Mouse (Mus musculus) cerebral cortex, adult 2 months (tissue): ENCODE measurements around the gene Akr1a1.

Experiments
- WGBS: fragments of 180-500 bp; shearing (Covaris S2); methylation state at CpG from one replicate; pipeline ENCODE4 v1.1.7; 2018; 5-methylcytosine and 5-hydroxymethylcytosine counted together

Gene Akr1a1

DNA sequence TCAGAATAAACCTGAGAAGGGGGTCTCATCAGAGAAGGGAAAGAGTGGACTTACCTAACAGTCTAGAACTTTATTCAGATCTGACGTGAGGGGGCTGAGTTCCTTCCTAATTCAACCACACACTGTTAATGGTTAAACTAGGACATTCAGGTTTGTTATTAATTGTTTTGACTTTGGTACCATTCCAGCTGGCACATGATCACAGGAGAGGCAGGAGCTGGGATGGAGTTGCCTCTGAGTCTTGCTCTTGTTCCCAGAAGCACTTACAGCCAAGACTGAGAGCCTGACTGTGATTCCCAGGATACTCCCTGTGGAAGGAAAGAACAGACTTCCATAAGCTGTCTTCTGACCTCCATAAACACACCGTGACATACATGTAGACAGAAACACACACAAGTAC, 8.0 kb upstream of the Akr1a1 start:
- 43% methylated on average over 2 of the region's 2 CpGs for WGBS

DNA sequence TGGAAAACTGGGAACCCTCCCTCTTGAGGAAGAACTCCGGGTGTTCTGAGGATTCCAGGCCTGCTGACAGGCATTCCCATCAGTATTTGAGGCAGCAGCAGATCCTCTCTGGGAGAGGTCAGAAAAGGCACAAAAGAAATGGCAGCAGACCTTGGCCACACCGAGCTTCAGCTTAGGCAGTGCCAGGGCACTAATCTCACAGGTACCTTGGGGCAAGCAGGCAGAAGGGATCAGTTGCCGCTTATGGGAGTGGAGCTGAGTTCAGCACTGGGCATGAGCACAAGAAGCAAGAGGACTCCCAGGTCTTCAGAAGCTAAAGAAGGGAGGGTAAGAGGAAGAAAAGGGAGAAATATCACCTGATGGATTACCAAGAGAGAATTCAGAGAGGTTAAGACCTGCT, 6.5 kb upstream of the Akr1a1 start:
- 67% methylated on average over 3 of the region's 3 CpGs for WGBS

DNA sequence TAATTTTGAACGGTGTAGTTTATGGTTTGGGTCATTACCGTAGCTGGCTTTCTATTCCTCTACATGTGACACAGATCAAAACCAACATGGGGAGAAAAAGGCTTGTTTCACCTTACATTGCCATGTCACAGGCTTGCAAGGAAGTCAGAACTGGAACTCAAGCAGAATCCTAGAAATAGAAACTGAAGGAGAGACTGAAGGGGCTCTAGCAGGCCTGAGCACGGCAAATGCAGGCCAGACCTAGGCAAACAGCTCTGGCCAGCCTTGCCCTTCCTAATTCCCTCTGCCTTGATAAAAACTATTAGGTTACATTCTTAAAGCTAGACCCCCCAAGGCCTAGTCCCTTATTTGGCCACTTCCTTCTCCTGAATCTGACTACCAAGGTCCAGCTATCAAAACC, 4.2 kb upstream of the Akr1a1 start:
- 84% methylated on average over 3 of the region's 3 CpGs for WGBS

DNA sequence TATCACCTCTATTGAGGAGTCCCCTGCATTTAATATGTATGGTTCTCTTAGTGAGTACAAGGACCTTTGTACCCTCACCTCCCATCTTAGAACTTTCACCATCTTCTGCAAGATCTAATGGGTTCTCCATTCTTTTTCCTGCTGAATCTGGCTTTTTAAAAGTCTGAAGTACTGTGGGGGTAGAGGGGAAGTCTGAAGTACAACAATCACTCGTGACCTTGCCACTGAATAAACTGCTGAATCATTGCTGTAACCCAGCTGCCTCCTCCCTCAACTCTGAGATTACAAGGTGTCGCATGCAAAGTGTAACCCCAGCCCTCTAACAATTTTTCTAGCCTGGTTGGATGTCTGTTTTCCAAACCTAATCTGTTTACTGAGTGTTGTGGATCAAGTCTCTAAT, 3.6 kb upstream of the Akr1a1 start:
- 64% methylated on average over 2 of the region's 2 CpGs for WGBS

DNA sequence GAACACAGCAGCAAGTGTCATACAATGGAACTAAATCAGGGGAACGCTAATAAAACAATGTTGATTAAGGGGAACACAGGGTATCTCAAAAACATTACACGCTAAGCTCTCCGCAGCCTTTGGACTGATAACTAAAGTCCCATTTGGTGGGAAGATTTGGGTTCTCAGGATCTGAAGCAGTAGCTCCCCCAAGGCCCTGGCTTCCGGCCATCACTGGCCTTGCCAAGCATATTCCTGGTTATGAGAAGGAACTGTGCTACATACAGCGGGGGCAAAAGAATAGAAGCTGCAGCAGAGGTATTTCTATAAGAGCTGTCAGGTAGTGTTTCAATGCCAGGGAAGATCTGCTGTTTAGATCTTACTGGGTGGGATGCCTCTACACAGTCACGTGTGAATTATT, 1.7 kb upstream of the Akr1a1 start:
- WGBS = 86% methylated on average over 6 of the region's 6 CpGs

DNA sequence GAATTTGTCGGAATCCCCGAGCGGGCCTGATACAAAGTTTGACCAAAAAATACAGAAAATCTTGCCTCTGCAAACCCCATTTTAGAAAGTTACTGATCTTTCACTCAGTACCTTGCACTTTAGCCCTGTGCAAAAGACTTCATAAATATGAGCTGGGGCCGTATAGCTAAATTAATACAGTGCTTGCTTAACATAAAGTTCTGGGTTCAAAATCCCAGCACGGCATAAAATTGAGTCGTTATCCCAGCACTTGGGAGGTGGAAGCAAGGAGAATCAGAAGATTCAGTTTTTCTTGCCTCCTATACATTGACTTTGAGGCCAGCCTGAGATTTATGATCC, 286 bp upstream of the Akr1a1 start:
- 7% methylated on average over 6 of the region's 6 CpGs for WGBS

DNA sequence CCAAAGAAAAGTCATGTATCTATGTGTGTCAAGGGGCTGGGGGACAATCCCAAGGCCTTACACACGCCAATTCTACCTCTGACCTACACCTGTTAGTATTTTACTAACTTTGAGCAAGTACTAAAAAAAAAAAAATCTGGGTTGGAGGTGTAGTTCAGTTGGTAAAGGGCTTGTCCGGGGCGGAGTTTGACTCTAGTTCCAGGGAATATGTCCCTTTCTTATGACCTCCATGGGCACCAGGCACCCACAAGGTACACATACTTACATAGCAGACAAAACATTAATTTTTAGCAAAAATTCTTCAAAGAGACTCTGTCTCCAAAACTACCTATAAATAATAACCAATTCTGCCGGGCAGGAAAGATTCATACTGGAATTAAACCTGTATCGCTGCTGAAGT, 1.1 kb downstream of the Akr1a1 start:
- WGBS = 37% methylated on average over 5 of the region's 5 CpGs

DNA sequence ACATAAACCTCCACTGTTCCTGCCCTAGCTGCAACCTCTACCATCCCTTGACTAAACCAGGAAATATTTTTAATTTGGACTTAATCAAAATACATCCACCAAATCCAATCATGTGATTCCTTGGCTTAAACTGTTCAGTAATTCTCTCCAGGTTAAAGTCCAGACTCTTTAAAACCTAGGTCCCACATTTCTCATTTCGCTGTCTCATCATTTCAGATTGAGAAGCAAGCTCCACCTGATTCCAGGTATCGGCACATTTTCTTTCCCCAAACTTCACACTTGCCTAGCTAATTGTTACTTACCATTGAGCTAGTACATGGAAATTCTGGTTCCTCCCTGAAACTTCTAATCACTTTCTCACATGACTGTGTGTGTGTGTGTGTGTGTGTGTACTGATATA, 2.1 kb downstream of the Akr1a1 start:
- WGBS = 91% methylated on average over 2 of the region's 2 CpGs

DNA sequence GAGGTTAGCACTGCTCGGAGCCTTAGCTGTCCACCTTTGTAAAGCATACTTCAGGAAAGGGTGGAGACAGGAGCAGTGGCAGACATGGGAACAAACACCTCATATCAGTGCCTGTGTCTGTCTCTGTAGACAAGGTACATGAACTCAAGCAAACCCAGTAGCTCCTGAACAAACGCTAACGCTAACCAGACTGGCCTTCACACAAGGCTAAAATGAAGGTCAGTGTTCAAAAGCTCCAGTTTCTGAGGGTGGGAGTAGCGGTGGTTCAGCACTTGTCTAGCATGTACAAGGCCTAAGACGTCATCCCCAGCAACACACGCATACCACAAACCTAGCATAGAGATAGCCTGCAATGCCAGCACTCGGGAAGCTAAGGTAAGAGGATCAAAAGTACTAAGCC, 5.9 kb downstream of the Akr1a1 start:
- 74% methylated on average over 7 of the region's 7 CpGs for WGBS

DNA sequence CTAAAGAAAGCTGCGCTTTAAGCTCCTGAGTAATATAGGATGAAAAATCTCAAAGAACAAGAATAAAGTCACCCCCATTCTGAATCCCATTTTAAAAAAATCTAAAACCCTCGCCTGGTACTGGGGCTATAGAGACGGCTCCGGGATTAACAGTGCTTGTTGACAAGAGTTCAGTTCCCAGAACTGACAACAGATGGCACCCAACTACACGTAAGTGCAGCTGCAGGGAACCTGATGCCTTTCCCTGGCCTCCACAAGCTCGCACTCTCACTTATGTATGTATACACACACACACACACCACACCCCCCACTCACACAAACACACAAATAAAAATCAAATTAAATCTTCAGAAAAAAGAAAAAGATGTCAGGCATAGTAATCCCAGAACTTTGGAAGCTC, 7.2 kb downstream of the Akr1a1 start:
- 25% methylated on average over 6 of the region's 6 CpGs for WGBS

DNA sequence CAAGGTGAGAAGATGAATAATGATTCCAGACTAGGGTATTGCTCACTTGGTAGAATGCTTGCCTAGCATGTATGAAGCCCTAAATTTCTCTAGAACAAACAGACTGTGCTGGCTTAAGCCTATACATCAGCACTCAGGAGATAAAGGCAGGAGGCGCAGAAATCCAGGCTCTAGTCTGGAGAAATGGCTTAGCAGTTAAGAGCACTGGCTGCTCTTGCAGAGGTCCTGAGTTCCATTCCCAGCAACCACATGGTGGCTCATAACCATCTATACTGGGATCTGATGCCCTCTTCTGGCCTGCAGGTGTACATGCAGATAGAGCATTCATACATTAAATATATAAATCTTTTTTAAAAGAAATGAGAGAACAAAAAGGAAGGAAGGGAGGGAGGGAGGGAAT, 9.4 kb downstream of the Akr1a1 start:
- WGBS = 96% methylated on average over 1 of the region's 1 CpGs

DNA sequence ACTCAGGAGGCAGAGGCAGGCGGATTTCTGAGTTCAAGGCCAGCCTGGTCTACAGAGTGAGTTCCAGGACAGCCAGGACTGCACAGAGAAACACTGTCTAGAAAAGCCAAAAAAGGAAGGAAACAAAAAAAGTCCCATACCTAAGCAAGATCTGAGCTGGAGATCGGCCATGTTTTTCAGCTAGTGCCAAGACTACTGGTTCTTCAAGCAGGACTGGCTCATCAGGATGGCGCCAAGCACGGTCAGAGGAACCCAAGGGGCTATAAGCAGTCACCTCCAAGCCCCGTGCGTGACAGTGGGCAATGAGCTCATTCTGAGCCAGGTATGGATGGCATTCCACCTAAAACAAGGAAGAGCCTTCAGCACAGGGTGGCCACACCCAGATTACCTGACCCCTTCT, 12.7 kb downstream of the Akr1a1 start:
- 86% methylated on average over 6 of the region's 6 CpGs for WGBS

DNA sequence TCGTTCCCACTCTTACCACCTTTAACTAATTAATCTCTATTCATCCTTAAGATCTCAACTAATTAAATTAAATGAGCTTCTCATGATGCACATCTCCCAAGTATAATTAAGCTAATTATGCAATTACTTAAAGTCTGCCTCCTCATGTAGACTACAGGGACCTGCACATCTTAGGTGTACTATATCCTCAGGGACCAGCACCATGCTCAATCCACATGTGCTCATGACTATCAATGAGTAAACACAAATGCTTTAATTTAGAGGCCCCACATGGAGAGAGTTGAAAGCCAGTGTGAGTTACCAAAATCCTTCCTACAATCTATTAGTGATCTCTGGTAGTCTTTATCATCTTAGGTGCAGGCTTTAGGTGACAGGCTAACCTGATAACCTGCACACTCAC, 16.3 kb downstream of the Akr1a1 start:
- 30% methylated on average over 1 of the region's 1 CpGs for WGBS

DNA sequence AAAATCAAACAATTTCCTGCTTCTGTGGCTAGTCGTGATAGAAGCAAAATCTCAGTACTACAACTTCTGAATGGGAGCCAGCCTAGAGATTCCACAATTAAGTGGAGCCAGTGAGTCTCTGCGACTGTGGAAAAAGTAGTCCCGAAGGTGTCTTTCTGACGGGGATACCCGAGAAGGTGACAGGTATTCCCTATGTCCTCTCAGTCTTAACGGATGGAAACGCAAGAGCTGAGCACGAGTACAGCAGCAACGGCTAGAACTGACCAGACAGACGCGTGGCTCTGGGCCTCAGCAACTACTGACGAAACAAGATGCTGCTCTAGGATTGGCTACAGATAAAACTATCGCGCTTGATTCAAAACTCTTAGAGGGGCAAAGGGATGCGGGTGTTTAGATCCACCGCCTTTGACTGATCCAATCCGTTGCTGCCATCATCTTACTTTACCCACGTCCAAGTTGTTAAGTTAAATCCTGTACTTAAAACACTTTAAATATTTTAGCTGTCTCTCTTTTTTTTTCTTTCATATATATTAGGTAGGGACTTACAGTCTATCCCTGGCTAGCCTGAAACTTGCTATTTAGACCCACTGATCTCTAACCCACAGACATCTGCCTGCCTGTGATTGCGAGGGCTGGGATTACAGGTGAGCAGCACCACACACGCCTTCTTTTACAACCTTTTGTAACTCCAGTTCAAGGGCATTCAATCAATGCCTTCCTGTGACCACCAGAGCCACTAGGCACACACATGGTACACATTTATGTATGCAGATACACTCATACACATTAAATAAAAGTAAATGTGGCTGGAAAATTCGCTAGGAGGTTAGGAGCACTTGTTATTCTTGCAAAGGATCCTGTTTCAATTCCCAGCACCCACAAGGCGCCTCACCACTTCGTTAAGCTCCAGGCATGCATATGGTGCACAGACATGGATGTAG, 23.5 kb downstream of the Akr1a1 start, which contains the start of gene Nasp:
Gene Nasp (minus strand): TSS at position 220 of the 941 bp plus-strand sequence.
- WGBS = 8% methylated on average over 23 of the region's 23 CpGs

DNA sequence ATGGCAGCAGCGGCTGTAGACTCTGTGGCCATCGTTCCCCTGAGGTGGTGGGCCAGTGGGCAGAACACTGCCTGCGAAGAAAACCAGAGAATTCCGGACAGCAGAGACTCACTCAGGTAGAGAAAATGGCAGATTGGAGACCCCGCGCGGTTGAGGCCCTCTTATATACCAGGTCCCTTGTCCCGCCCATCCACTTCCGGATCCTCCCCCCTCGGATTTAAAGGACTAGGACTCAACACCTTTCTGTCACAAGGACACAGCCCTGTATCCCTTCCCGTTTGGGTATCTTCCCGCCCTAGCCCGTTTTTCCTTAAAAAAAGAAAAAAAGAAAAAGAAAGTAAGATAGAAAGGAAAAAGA, 24.1 kb downstream of the Akr1a1 start:
- WGBS = under 1% methylated on average over 13 of the region's 13 CpGs

DNA sequence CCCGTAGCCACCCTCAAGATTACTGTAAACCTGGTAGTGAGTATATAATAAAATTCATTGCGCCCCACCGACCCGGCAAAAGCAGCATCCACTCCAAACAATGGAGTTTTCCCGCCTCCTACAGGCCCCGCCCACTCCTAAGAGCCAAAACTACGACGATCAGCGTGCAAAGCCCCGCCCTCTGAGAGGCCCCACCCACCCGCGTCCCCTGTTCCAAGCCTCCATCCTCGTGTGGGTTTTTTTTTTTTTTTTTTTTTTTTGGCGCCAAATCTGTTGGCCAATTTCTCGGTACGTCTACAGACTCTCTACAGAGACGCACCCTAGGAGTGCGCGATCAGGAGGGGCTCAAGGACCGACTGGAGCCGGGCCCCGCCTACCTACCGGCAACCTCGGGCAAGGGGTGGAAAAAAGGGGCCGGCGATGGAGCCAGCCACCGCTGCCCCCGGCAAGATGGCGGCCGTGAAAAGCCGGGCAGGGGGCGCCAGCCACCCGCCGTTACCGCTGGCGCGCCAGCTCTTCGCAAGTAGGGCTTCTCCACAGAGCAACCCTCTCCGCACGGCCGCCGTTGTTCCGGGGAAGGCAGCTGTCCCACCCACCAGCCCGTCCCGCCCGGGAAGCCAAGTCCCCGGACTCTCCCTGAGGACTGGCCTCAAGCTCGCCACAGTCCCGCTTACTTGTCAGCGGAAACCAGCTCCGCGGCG, 24.7 kb downstream of the Akr1a1 start:
- under 1% methylated on average over 48 of the region's 53 CpGs for WGBS

DNA sequence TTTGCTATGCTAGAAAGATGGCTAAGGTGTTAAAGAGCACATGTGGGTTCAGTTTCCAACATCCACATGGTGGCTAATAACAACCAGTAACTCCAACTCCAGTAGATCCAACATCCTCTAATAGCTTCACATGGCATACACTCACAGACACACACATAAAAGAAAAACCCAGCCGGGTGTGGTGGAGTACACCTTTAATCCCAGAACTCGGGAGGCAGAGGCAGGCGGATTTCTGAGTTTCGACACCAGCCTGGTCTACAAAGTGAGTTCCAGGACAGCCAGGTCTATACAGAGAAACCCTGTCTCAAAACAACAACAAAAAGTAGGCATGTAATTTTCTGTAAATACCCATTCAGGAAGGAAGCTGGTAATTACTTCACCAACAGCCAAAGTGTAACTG, 26.6 kb downstream of the Akr1a1 start:
- 94% methylated on average over 4 of the region's 4 CpGs for WGBS

DNA sequence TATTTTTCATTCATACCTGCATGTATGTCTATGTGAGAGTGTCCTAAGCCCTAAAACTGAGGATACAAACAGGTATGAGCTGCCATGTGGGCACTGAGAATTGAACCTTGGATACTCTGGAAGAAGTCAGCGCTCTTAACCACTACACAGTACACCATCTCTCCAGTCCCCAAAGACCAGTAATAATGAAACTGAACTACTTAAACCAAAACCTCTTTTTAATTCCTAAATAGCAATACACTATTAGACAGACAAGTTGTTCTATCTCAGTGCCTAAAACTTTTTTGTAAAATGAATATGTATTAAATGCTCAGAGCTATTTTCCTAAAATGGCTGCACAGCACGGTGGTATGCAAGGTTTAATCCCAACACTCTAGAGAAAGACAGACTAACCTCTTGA, 36.2 kb downstream of the Akr1a1 start:
- 95% methylated on average over 2 of the region's 2 CpGs for WGBS

DNA sequence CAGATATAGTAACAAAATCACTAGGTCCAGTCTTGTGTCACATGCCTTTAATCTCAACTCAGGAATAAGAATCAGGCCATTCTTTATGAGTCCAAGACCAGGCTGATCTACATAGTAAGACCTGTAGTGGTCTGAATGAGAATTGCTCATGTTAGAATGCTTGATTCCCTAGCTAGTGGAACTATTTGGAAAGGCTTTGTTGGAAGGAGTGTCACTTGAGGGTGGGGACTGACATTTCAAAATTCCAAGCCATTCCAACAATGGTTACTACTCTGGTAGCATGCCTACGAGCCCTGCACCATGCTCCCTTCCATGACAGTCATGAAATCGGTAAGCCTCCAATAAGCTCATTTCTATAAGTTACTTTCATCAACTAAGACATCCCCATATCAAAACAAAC, 38.9 kb downstream of the Akr1a1 start:
- 99% methylated on average over 2 of the region's 2 CpGs for WGBS

DNA sequence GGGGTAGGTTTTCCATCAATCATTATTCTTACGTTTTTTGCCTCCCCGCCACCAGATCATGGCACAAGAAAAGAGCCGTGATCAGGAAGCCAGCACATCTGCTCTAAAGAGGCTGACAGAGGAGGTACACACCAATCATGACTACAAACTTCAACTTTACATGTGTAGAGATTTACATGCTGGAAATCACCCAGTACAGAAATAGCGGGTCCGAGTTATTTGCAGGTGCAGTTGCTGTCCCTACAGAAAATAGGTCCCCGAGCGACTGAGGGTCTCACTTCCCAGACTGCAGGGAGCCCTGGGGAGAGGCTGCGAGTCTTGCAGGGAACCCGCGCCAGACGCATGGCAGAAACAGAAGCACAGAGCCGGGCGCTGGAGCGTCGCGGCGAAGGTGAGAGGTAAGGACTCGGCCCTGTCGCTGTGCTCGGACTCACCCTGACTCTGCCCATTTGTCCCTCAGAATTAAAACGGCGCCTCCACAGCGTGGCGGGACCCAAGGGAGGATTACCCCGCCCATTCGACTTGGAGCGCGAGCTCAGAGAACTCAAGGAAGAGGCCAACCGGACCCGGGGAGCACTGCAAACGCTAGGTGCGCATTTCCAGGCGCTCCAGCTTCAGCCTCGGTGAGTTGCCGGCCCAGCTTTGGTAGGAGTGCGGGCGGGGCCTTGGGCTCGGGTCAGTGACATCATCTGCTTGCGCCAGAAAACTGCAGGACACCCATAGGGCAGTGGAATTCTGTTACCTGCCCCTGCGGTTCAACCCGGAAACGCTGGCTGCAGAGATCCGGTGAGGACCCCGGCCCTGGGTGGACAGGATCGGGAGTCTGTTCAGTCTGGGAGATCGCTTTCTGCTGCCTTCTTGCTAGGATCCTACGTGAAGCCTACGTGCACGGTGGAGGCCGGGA, 54.2 kb downstream of the Akr1a1 start:
- under 1% methylated on average over 50 of the region's 50 CpGs for WGBS

DNA sequence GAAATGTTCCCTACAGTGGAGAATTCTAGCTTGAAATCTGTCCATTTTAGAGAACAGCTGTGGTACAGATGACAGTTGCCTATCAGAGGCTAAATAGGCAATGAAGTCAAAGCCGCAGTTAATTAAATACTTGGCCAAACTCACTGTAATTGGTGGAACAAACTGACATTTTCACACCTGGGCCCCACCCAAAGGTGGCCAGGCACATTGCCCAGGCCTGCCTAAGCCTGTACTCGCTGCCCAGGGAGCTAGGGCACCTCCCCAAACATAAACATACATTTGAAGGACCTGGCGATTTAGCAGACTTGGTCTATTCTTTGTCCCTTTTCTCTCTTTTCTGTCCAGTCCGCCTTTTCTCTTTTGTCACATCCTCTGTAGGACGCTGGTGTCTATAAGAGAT, 55.1 kb downstream of the Akr1a1 start, which contains the start of gene Ccdc17:
Gene Ccdc17 (plus strand): TSS at position 276 of the 400 bp plus-strand sequence.
- WGBS = 19% methylated on average over 5 of the region's 5 CpGs

DNA sequence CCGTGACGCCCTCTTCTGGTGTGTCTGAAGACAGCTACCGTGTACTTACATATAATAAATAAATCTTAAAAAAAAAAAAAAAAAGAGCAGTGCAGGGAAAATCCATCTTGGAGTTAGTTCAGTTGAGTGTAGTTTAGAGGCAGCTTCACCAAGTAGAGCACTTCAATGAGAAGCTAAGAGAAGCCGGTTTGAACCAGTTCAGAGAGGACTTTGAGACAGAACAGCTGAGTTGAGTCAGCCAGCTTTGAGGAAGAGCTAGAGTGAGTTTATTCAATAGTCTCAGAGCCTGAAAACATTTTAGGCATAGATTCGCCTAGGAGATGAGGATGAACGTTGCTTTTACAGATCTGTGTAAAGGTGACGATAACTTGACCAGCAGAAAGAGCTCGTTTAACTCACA, 55.7 kb downstream of the Akr1a1 start:
- WGBS = 85% methylated on average over 8 of the region's 8 CpGs
